Mouse (Mus musculus): ENCODE data around the gene Dock6.

GRCm38 (mm10) chr9:21862181-21862580 is 9.7 kb upstream of the Dock6 start:
- TF ChIP-seq POLR2A (IDR thresholded peaks at IDR 0.05; ENCODE audit: low read depth, low read length) (no peak), CTCF (IDR thresholded peaks at IDR 0.05; ENCODE audit: extremely low read depth, insufficient read depth, insufficient read length, insufficient replicate concordance) (no peak)
